Mouse (Mus musculus) ES-Bruce4 (cell line): ENCODE data around the gene Gm45844. TPM values are rescaled to one million over a fixed set of nuclear protein-coding genes. Genes with fewer than 3 reads are reported as not detected.
"Not testable (repeated sequence)": the region's sequence is repeated elsewhere in the genome, so short reads cannot be mapped to it uniquely, and the experiment has no call there.

Experiments
- H3K27ac ChIP-seq: 2 replicates; pipeline ENCODE4 v1.5.1; 2012; ENCODE audit warnings: low read length, inconsistent platforms; ENCODE audit not compliant: insufficient read depth
- H3K27me3 ChIP-seq: 2 replicates; pipeline ENCODE4 v1.6.1; 2012; ENCODE audit warnings: mild to moderate bottlenecking, low read length, inconsistent platforms; ENCODE audit not compliant: control insufficient read depth, poor library complexity, insufficient read depth, severe bottlenecking
- H3K36me3 ChIP-seq: 2 replicates; pipeline ENCODE4 v1.6.1; 2012; ENCODE audit warnings: inconsistent platforms, mild to moderate bottlenecking, low read length, moderate library complexity; ENCODE audit not compliant: control insufficient read depth, poor library complexity, insufficient read depth, severe bottlenecking
- H3K4me1 ChIP-seq: one replicate; pipeline ENCODE4 v1.8.1; 2011; ENCODE audit warnings: low read length; ENCODE audit not compliant: control insufficient read depth, insufficient read depth
- H3K4me3 ChIP-seq: 2 replicates; pipeline ENCODE4 v1.5.1; 2011; ENCODE audit warnings: low read depth, mild to moderate bottlenecking, low read length
- H3K9ac ChIP-seq: 2 replicates; pipeline ENCODE4 v1.6.1; 2012; ENCODE audit warnings: low read depth, mild to moderate bottlenecking, inconsistent platforms; ENCODE audit not compliant: poor library complexity, severe bottlenecking
- H3K9me3 ChIP-seq: replicated peaks from 2 replicates; pipeline ENCODE4 v1.6.1; 2012; ENCODE audit warnings: mild to moderate bottlenecking, low read length, inconsistent platforms; ENCODE audit not compliant: control insufficient read depth, poor library complexity, insufficient read depth, severe bottlenecking
- CTCF ChIP-seq: IDR thresholded peaks from one replicate; pipeline ENCODE4 v1.8.1; 2011; ENCODE audit warnings: low read depth, low read length
- EP300 ChIP-seq: IDR thresholded peaks from 2 replicates; pipeline ENCODE4 v1.6.1; 2011; ENCODE audit warnings: low read depth, low read length; ENCODE audit not compliant: insufficient read depth
- POLR2A ChIP-seq: IDR thresholded peaks from one replicate; pipeline ENCODE4 v1.8.1; 2011; ENCODE audit warnings: low read length; ENCODE audit not compliant: insufficient read depth
- polyA plus RNA-seq: library from polyadenylated mRNA; stranded (reverse); fragments of >200 nt; gene quantifications from 2 replicates; pipeline ENCODE4 v1.2.4, GENCODE M21; 2011; ENCODE audit warnings: low read depth; ENCODE audit not compliant: missing spikeins, insufficient read depth, insufficient read length

Gene Gm45844
- polyA plus RNA-seq, result 0.38 and 0.73 TPM in 2 replicates

GRCm38 (mm10) chr7:7277966-7278567 lies at the start of gene Gm45844:
Gene Gm45844 (minus strand): TSS chr7:7278289.
- not testable (repeated sequence) for H3K4me1 ChIP-seq, H3K9ac ChIP-seq, H3K36me3 ChIP-seq, H3K9me3 ChIP-seq, H3K27me3 ChIP-seq, H3K4me3 ChIP-seq, H3K27ac ChIP-seq
- peak; percentile 68 for TF ChIP-seq CTCF

- Histone ChIP-seq H3K27ac (no peak overlapping the region), H3K27me3 (no peaks in the 10 kb centered on the region), H3K9ac (no peak overlapping the region), H3K36me3 (no peaks in the 10 kb centered on the region; the same call in 1 of the 2 replicates), H3K9me3 (no peaks in the 10 kb centered on the region), H3K4me3 (no peak overlapping the region), H3K4me1 (no peaks in the 10 kb centered on the region)
- TF ChIP-seq CTCF (peak; percentile 44), POLR2A (no peak)
These were observed 17.5 kb upstream of the Gm45844 start for GRCm38 (mm10) chr7:7295595-7295994.

GRCm38 (mm10) chr7:7281383-7281782 lies 3.3 kb upstream of the Gm45844 start:
- Histone ChIP-seq H3K36me3 (no peaks in the 10 kb centered on the region), H3K4me3 (no peak overlapping the region), H3K9me3 (peaks cover 6% of the 10 kb centered on the region), H3K9ac (no peak overlapping the region), H3K27ac (no peak overlapping the region), H3K27me3 (no peaks in the 10 kb centered on the region), H3K4me1 (no peaks in the 10 kb centered on the region)
- TF ChIP-seq POLR2A (no peak), EP300 (no peak), CTCF (no peak)

- not testable (repeated sequence) for H3K4me1 ChIP-seq, H3K9me3 ChIP-seq, H3K27me3 ChIP-seq, H3K27ac ChIP-seq, H3K36me3 ChIP-seq, H3K4me3 ChIP-seq, H3K9ac ChIP-seq
These were observed 533 bp downstream of the Gm45844 start for GRCm38 (mm10) chr7:7277556-7277955.

GRCm38 (mm10) chr7:7247228-7247627 lies 30.9 kb downstream of the Gm45844 start, which contains the start of gene Vmn2r29:
Gene Vmn2r29 (minus strand): TSS chr7:7247328.
- H3K27me3 ChIP-seq, H3K4me3 ChIP-seq, H3K4me1 ChIP-seq, H3K27ac ChIP-seq, H3K36me3 ChIP-seq, H3K9ac ChIP-seq, H3K9me3 ChIP-seq: not testable (repeated sequence)

- Histone ChIP-seq H3K9ac (peak within 1 kb of the TSS; percentile 28; the same call in 1 of the 2 replicates), H3K4me3 (peak within 1 kb of the TSS; percentile 84)
- H3K27ac ChIP-seq, H3K27me3 ChIP-seq, H3K36me3 ChIP-seq, H3K9me3 ChIP-seq, H3K4me1 ChIP-seq: not testable (repeated sequence)
These were observed 68.6 kb downstream of the Gm45844 start, which contains the start of gene Zfp772 for GRCm38 (mm10) chr7:7209313-7210151. Gene Zfp772 (minus strand): TSS chr7:7209998.
